Mouse (Mus musculus): ENCODE measurements around the gene Srpk3. TPM values are rescaled to one million over a fixed set of nuclear protein-coding genes. Genes with fewer than 3 reads are reported as not detected.

The Srpk3 gene
- polyA plus RNA-seq, 1 experiment from 2014 or later = 5.2 TPM

DNA sequence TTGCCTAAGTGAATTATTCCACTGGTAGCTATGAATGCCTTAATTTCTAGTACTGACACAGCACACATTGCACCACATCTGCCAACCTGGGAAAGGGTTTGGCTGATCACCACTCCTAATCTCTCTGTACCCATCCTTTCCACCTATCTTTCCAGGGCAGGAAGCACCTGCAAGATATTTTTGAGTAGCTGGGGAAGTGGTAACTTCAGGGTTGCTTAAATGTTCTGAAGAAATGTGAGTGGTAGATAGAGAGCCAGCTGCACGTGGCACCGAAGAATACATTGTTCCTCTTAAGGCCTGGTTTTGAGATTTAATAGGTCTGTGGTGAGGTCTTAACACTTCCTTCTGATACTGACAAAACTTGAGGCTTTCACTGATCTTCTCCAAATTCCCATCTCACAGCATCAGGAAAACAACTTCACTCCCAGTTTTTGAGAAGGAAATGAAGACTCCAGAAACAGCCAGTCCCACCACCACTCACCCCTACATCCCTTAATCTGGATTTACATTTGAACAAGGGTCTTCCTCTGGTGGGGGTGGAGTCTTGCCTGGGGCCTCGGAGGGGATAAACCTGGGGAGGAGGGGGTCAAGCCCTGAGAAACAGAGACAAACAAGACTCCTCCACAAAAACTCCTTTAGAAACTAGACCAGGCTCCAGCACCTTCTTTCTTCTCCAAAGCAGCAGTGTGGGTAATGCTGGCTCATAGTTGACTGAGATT, 42.5 kb downstream of the Srpk3 start:
- no peak for ATAC-seq (ENCODE audit: low FRiP score, low read depth)
- 60% methylated on average over 3 of the region's 3 CpGs for WGBS
- no peaks in the 10 kb centered on the region for H3K9me3 ChIP-seq
- H3K4me3 ChIP-seq = no peak overlapping the region
- no peaks in the 10 kb centered on the region for H3K27me3 ChIP-seq (replicated peaks)
- H3K4me2 ChIP-seq (replicated peaks) = no peak overlapping the region
- H3K9ac ChIP-seq = no peak overlapping the region
- H3K27ac ChIP-seq = no peak overlapping the region
- H3K36me3 ChIP-seq = no peaks in the 10 kb centered on the region
- no peaks in the 10 kb centered on the region for H3K4me1 ChIP-seq

DNA sequence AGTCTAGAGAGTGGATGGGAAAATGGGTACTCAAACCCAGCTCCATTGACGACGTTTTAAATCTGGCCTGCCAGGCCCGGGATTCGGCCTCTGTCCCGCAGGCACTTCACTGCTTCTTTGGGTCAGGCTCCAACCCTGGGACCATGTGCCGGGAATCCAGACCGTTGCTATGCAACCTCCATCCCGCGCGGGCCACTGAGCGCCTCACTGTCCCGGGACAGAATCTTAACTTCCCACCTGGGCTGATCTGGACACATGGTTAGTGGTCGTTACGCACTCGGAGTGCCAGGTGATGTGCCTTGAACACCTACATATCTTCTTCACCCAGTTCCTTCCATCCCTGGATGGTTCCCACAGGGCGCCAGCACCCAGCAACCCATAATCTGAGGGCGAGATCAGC, 49.5 kb downstream of the Srpk3 start:
- Histone ChIP-seq H3K4me3 (peak overlapping the region; percentile 57), H3K9me3 (no peaks in the 10 kb centered on the region), H3K36me3 (no peaks in the 10 kb centered on the region), H3K4me1 (no peaks in the 10 kb centered on the region), H3K4me2 (replicated peaks) (peak overlapping the region; percentile 65), H3K9ac (peak overlapping the region; percentile 75), H3K27me3 (replicated peaks) (no peaks in the 10 kb centered on the region; the same call in 1 of the 2 replicates), H3K27ac (no peak overlapping the region)
- 9% methylated on average over 17 of the region's 17 CpGs for WGBS
- peak; percentile 51 for ATAC-seq (ENCODE audit: low FRiP score, low read depth)

DNA sequence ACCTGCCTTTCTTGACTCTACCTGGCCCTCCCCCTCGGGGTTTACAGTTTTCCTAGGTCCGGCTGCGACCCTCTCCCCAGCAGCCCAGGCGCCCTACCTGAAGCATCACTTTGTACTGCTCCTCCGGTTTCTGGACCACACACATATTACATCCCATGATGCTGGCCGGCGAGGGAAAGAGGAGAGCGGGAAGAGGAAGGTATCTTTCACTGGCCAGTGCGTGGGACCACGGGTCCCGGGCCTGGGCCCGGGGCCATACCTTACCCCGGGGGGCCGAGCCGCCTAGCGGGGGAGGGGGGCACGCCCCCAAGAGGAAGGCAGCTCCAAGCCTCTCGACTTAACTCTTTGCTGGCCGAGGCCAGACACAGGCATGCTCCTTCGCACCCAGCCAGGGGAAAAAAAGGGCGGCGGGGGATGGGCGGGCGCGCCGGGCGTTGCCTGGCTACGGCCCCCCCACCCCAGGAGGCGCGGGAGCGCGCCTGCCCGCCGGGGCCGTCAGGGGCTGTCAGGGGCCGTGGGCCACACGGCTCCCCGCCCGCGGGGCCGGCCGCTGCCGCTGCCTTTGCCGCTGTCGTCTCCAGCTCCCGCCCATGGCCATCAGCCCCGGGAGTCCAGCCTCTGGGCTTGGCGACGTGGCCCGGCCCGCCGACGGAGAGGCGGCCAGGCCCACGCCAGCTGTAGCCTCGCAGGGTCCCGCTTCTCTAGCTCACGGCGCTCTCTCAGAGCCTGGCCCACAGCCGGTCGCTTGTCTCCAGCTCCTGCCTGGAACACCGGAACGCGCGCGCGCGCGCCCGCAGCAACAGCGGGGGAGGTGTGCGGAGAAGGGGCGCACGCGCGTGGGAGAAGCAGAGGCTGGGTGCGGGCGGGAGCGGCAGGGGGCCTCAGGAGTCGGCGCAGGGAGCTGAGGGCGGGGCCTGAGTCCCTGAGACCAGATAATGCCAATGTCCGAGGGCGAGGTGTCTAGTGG, 50.3 kb downstream of the Srpk3 start, which contains the start of gene Pdzd4:
Pdzd4 (minus strand) TSS at position 785 of the 967 bp plus-strand sequence.
- WGBS = 14% methylated on average over 69 of the region's 84 CpGs
- Histone ChIP-seq H3K9me3 (no peaks in the 10 kb centered on the region), H3K27ac (peak within 1 kb of the TSS; percentile 72; the same call in 1 of the 2 replicates), H3K4me2 (replicated peaks) (peak within 1 kb of the TSS; percentile 65), H3K4me3 (peak within 1 kb of the TSS; percentile 57), H3K9ac (peak within 1 kb of the TSS; percentile 75), H3K4me1 (no peaks in the 10 kb centered on the region), H3K36me3 (no peaks in the 10 kb centered on the region), H3K27me3 (replicated peaks) (no peaks in the 10 kb centered on the region; the same call in 1 of the 2 replicates)
- ATAC-seq (ENCODE audit: low FRiP score, low read depth) = peak; percentile 83

Other genes with a start within 250 kb of the Srpk3 start
- gene Dusp9, start 135.0 kb upstream of the Srpk3 start, polyA plus RNA-seq (2016; fragmentation: Nextera tagmentation; extraction: Ambion mirVana) = 5.2 and 6.4 TPM in 2 replicates
- 35.2 and 37.8 TPM in 2 replicates for gene Pnck, start 114.3 kb upstream of the Srpk3 start, polyA plus RNA-seq (2016; fragmentation: Nextera tagmentation; extraction: Ambion mirVana)
- gene Slc6a8, start 101.3 kb upstream of the Srpk3 start, polyA plus RNA-seq (2016; fragmentation: Nextera tagmentation; extraction: Ambion mirVana) = 6.7 and 7.9 TPM in 2 replicates
- gene Bcap31, start 58.2 kb upstream of the Srpk3 start, polyA plus RNA-seq (2016; fragmentation: Nextera tagmentation; extraction: Ambion mirVana) = 124 and 129 TPM in 2 replicates
- 11.5 and 12.0 TPM in 2 replicates for gene Abcd1, start 57.8 kb upstream of the Srpk3 start, polyA plus RNA-seq (2016; fragmentation: Nextera tagmentation; extraction: Ambion mirVana)
- gene Plxnb3, start 17.3 kb upstream of the Srpk3 start, polyA plus RNA-seq (2016; fragmentation: Nextera tagmentation; extraction: Ambion mirVana) = 0.37 and 0.57 TPM in 2 replicates
- 167 and 181 TPM in 2 replicates for gene Idh3g, start 12.5 kb downstream of the Srpk3 start, polyA plus RNA-seq (2016; fragmentation: Nextera tagmentation; extraction: Ambion mirVana)
- gene Ssr4, start 12.6 kb downstream of the Srpk3 start, polyA plus RNA-seq (2016; fragmentation: Nextera tagmentation; extraction: Ambion mirVana) = 121 and 128 TPM in 2 replicates
- 2.7 and 3.1 TPM in 2 replicates for gene Pdzd4, start 50.6 kb downstream of the Srpk3 start, polyA plus RNA-seq (2016; fragmentation: Nextera tagmentation; extraction: Ambion mirVana)
- 0.08 TPM in 1 of 2 replicates, not detected in the other for gene Avpr2, start 117.7 kb downstream of the Srpk3 start, polyA plus RNA-seq (2016; fragmentation: Nextera tagmentation; extraction: Ambion mirVana)
- 46.2 and 67.5 TPM in 2 replicates for gene L1cam, start 121.7 kb downstream of the Srpk3 start, polyA plus RNA-seq (2016; fragmentation: Nextera tagmentation; extraction: Ambion mirVana)
- 2.4 and 3.1 TPM in 2 replicates for gene Arhgap4, start 147.5 kb downstream of the Srpk3 start, polyA plus RNA-seq (2016; fragmentation: Nextera tagmentation; extraction: Ambion mirVana)
- 112 and 114 TPM in 2 replicates for gene Naa10, start 147.5 kb downstream of the Srpk3 start, polyA plus RNA-seq (2016; fragmentation: Nextera tagmentation; extraction: Ambion mirVana)
- gene Renbp, start 156.4 kb downstream of the Srpk3 start, polyA plus RNA-seq (2016; fragmentation: Nextera tagmentation; extraction: Ambion mirVana) = 16.9 and 17.6 TPM in 2 replicates
- 66.0 and 67.8 TPM in 2 replicates for gene Hcfc1, start 192.0 kb downstream of the Srpk3 start, polyA plus RNA-seq (2016; fragmentation: Nextera tagmentation; extraction: Ambion mirVana)
- 48.2 and 51.2 TPM in 2 replicates for gene Irak1, start 249.5 kb downstream of the Srpk3 start, polyA plus RNA-seq (2016; fragmentation: Nextera tagmentation; extraction: Ambion mirVana)